ENCODE assay signal across 9 mouse cellular contexts in genomic region chr5:96768846-96769471, GRCm38 (mm10). TPM values are rescaled to one million over a fixed set of nuclear protein-coding genes. Genes with fewer than 3 reads are reported as not detected.
A peak's percentile ranks its signal among the peaks of the same experiment; 100 is the strongest.
DNase-seq lines count a peak whose midpoint lies in the region; ATAC-seq and TF ChIP-seq lines count a peak whose summit lies in the region.
"Had no signal": no experiment of that assay in that cellular context is flagged by ENCODE, and none has a peak within 500 bp of the region (broad histone marks: within the 10 kb centered on the region; RNA-seq: fewer than 3 reads in every experiment).

No protein-coding gene starts in this region.

- intact Hi-C loops in gastrocnemius, adult 2 months (cut with DNase I), result loop anchor here (2.0 kb wide), 1 partner anchor 502 kb away; no protein-coding TSS in a partner anchor

- no peak for TF ChIP-seq EP300 in CH12.LX (IDR thresholded peaks at IDR 0.05; ENCODE audit: low read length)
- TF ChIP-seq EP300 in liver, postnatal 0 days (IDR thresholded peaks at IDR 0.05; ENCODE audit: low read depth), result no peak

- no peak overlapping the region for H3K4me3 ChIP-seq in CH12.LX (replicated peaks in 1 of 3; ENCODE audit: low read depth in 2 of 3, low read length in 2 of 3, poor library complexity in 1 of 3)
- H3K4me3 ChIP-seq in gastrocnemius, adult 2 months, result no peak overlapping the region
- no peak overlapping the region for H3K4me3 ChIP-seq in liver, postnatal 0 days (ENCODE audit: low read depth, low read length)
- H3K4me3 ChIP-seq: limb, embryonic 13.5 days had no signal

- H3K27ac ChIP-seq in CH12.LX (ENCODE audit: insufficient read depth, low read depth), result no peak overlapping the region
- no peak overlapping the region for H3K27ac ChIP-seq in gastrocnemius, adult 2 months
- H3K27ac ChIP-seq in liver, postnatal 0 days (ENCODE audit: low read depth), result no peak overlapping the region
- H3K27ac ChIP-seq: limb, embryonic 13.5 days had no signal

- peak; percentile 87 to 88 for TF ChIP-seq CTCF in CH12.LX (conservative IDR thresholded peaks at IDR 0.05 in 1 of 2, IDR thresholded peaks at IDR 0.05 in 1 of 2; ENCODE audit: low read depth in 2 of 2, low read length in 2 of 2)
- peak; percentile 89 for TF ChIP-seq CTCF in gastrocnemius, adult 2 months (IDR thresholded peaks at IDR 0.05)
- TF ChIP-seq CTCF in liver, postnatal 0 days (IDR thresholded peaks at IDR 0.05; ENCODE audit: low read depth), result peak; percentile 81

- H3K9ac ChIP-seq in CH12.LX (ENCODE audit: insufficient read depth, low read depth), result no peak overlapping the region
- no peak overlapping the region for H3K9ac ChIP-seq in liver, postnatal 0 days (replicated peaks)
- H3K9ac ChIP-seq: limb, embryonic 13.5 days had no signal

- H3K4me2 ChIP-seq in CH12.LX (ENCODE audit: insufficient read depth, low read depth, poor library complexity, severe bottlenecking), result no peak overlapping the region
- H3K4me2 ChIP-seq in liver, postnatal 0 days (ENCODE audit: low read depth, low read length), result no peak overlapping the region
- H3K4me2 ChIP-seq: limb, embryonic 13.5 days had no signal

- no peak for ATAC-seq in liver, postnatal 0 days
- ATAC-seq in inflammation-experienced regulatory T-cells, adult 6 months, result no peak

- no peaks in the 10 kb centered on the region for H3K9me3 ChIP-seq in CH12.LX (replicated peaks; ENCODE audit: low read length)
- H3K9me3 ChIP-seq in liver, postnatal 0 days (ENCODE audit: low read length), result no peaks in the 10 kb centered on the region
- H3K9me3 ChIP-seq: limb, embryonic 13.5 days had no signal

- in situ Hi-C loops in CH12.LX (cut with MboI; ENCODE audit: low pct_ligation_motif_present, low pct_unique_long_range_greater_than_20kb, low sequenced_read_pairs), result loop anchor here (10.0 kb wide), 1 partner anchor 434 kb away; no protein-coding TSS in a partner anchor

- no peaks in the 10 kb centered on the region for H3K79me2 ChIP-seq in CH12.LX (replicated peaks; ENCODE audit: control insufficient read depth, extremely low read depth, insufficient read depth, poor library complexity, severe bottlenecking)

- WGBS in liver, postnatal 0 days (ENCODE audit: insufficient replicate concordance), result 66% methylated on average over 10 of the region's 10 CpGs

- peak; percentile 91 for TF ChIP-seq RAD21 in CH12.LX (IDR thresholded peaks at IDR 0.05; ENCODE audit: low read depth, low read length)

- H3K4me1 ChIP-seq in CH12.LX (ENCODE audit: control insufficient read depth in 1 of 2, insufficient read depth in 2 of 2), result no peaks in the 10 kb centered on the region
- no peaks in the 10 kb centered on the region for H3K4me1 ChIP-seq in liver, postnatal 0 days (ENCODE audit: insufficient read depth)
- H3K4me1 ChIP-seq: limb, embryonic 13.5 days had no signal

- TF ChIP-seq POLR2A in CH12.LX (IDR thresholded peaks at IDR 0.05; ENCODE audit: low read depth, low read length), result no peak

- dilution Hi-C loops in CH12.LX (cut with MboI; ENCODE audit: extremely low pct_ligation_motif_present, extremely low pct_unique_long_range_greater_than_20kb, low sequenced_read_pairs), result no loop called here

- H3K27me3 ChIP-seq in CH12.LX (replicated peaks), result no peaks in the 10 kb centered on the region
- no peaks in the 10 kb centered on the region for H3K27me3 ChIP-seq in liver, postnatal 0 days (ENCODE audit: insufficient read depth, low read length)
- H3K27me3 ChIP-seq: limb, embryonic 13.5 days had no signal

- peaks cover 0 to 26% of the 10 kb centered on the region in 2 experiments for H3K36me3 ChIP-seq in CH12.LX (replicated peaks in 1 of 2; ENCODE audit: control insufficient read depth in 1 of 2, insufficient read depth in 1 of 2, low read length in 1 of 2)
- H3K36me3 ChIP-seq in liver, postnatal 0 days (replicated peaks; ENCODE audit: insufficient read depth, low read length), result no peaks in the 10 kb centered on the region
- H3K36me3 ChIP-seq: limb, embryonic 13.5 days had no signal

- peak; percentile 73 for DNase-seq in CH12.LX (ENCODE audit: extremely low read depth)
- DNase-seq in R1 (ENCODE audit: low read depth, low spot score), result peak; percentile 60
- peak; percentile 55 to 77 for DNase-seq in cerebellum, postnatal 25 days
- peak; percentile 67 for DNase-seq in gastrocnemius, adult 2 months
- peak; percentile 53 to 80 for DNase-seq in kidney, postnatal 25 days
- peak; percentile 74 for DNase-seq in liver, postnatal 0 days
- DNase-seq in retina, postnatal 1 day, result peak; percentile 83

TF ChIP-seq in CH12.LX, 34 proteins besides CTCF, POLR2A, EP300 and RAD21:
- TF ChIP-seq ZC3H11A (IDR thresholded peaks at IDR 0.05; ENCODE audit: low read depth, low read length), result peak; percentile 73
- TF ChIP-seq SMC3 (IDR thresholded peaks at IDR 0.05; ENCODE audit: low read depth, low read length), result peak; percentile 73
- no peak for TF ChIP-seq MXI1 (IDR thresholded peaks at IDR 0.05; ENCODE audit: low read depth, low read length)

RNA-seq across cellular contexts. Expression of gene Anxa3, which starts 24.2 kb away (rescaled TPM):
- total RNA-seq in CH12.LX (2012; rRNA removed), result 0.38 and 1.4 TPM in 2 replicates
- not detected in 2 replicates for total RNA-seq in CH12.LX (2014; rRNA removed)
- 0.35 TPM in 1 of 2 replicates, not detected in the other for polyA plus RNA-seq in CH12.LX (2012; ENCODE audit: insufficient read length, low read depth)
- total RNA-seq in gastrocnemius, adult 2 months (2021), result 10 to 100 TPM; 11.9 to 22.3 TPM
- polyA plus RNA-seq in liver, postnatal 0 days (2015; fragmentation: Nextera tagmentation; extraction: Ambion mirVana), result 21.8 and 22.0 TPM in 2 replicates
- 1 to 10 TPM in 2 of 3 experiments, under 1 TPM in 1; 0.98 to 1.3 (median 1.2) TPM for polyA plus RNA-seq in inflammation-experienced regulatory T-cells, adult 6 months (2017; shearing (Covaris generic))
